Mouse (Mus musculus): ENCODE data around the gene Gpr183.

Gene Gpr183

DNA sequence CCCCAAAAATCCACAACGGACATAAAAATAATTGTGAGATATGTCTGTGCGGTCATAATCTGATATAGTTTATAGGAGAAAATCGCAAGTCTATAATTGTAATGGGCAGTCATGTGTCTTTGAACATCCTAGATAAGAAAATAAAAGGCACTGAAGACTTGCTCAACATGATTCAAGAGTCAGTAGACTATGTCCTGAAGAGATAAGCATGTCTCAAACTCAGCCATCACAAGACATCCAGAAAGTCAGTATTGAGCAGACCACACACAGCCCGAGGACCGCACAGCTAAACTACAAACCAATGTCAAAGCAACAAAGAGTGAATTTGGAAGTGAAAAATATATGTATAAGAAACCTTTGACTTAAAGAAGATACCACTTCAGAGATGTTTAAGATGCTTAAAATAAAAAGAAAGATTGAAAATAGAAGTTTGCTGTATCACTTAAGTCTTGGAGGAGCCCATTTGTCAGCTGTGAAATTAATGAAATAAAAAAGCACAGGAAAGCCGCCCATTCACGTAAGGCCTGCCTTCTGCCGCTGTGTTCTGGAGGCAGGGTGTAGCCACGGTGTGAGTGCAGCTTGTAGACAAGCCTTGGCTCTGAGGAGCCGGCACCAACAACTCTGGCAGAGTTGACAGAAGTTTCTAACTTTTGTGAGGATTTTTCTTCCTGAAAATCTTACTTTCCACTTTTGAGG, 7.7 kb downstream of the Gpr183 start:
- DNase-seq (ENCODE audit: low read depth, low spot score), result no peak

DNA sequence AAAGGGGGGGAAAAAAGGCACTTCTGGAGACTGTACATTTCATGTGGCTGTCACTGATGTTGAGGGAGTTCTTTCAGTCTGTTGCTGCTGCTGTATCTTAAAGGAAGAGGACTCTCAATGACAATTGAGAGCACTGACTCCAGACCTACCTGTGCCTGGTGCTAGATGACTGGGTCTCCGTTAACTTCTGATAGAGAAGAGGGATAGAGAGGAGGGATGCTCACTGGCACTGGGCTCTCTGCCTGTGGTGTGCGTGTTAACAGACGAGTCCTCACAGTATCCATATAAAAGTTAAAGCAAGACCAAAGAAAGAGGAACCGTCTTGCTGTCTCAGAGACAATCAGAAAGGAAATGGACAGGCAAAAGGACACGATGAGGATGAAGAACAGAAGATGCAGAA, 8.7 kb downstream of the Gpr183 start:
- no peak for DNase-seq (ENCODE audit: low read depth, low spot score)

GRCm38 (mm10) chr14:121955176-121955795, 9.7 kb downstream of the Gpr183 start:
- no peak for DNase-seq (ENCODE audit: low read depth, low spot score)

DNA sequence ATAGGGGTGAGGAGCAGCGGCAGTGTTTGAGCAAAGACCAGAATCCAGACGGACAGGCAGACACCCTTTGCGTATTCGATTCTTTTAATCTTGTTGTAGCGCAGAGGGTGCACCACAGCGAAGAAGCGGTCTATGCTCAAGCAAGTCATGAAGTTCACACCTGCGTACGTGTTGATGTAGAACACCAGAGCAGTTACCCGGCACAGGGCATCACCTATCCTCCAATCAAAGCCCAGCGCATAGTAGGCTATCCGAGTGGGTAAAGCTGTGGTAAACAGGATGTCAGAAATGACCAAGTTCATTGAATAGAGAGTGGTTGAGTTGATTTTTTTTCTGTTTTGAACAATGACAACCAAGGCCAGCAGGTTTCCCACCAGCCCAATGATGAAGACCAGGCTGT, 10.4 kb downstream of the Gpr183 start:
- no peak for DNase-seq (ENCODE audit: low read depth, low spot score)

DNA sequence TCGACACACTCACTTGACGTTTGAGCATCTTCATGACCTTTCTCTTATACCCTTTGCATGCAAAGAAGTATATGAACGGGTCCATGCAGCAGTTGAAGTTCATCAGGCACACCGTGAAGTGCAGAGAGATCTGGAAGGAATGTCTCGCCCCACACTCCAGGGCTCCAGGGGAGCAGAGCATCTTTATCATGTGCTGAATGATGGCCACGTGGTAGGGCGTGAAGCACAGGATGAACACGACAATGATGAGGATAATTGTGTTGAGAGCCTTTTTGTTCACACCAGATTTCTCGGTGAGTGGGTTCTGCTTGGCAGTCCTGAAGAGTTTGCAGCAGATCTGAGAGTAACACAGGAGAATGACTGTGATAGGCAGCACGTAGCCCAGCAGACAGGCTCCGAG, 10.9 kb downstream of the Gpr183 start:
- DNase-seq (ENCODE audit: low read depth, low spot score), result no peak

GRCm38 (mm10) chr14:121952046-121952400, 13.0 kb downstream of the Gpr183 start:
- DNase-seq (ENCODE audit: low read depth, low spot score), result no peak

DNA sequence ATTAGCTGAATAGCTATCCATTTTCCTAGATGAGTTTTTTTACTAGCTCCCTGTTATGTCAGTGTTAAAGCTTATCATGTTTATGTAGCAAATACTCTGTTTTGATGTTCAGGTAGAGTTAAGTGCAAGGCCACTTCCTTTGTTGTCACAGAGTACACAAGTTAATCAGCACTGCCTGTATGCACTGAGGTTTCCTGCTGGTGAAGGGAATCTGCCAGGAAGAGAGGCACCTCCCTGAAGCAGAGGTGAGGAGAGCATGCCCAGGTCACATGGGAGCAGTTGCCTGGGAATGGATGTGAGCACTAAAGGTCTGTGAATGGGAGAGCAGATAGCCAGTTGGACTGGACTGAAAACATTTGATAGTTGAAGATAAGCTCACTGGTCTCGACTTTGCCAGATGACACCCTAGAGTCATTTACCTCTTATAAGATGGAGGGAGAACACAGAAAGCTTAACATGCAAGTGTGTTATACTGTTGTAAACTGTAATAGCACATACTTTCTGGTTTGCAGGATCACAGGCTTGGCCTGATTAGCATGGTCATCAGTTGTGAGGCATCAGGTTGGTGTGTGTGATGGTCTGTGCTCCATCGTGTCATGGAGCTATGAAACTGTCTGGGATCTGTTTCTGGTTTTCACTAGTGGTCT, 13.5 kb downstream of the Gpr183 start:
- DNase-seq (ENCODE audit: low read depth, low spot score), result no peak

- no peak for DNase-seq (ENCODE audit: low read depth, low spot score)
Observed at GRCm38 (mm10) chr14:121949897-121950296, 15.1 kb downstream of the Gpr183 start.

- no peak for DNase-seq (ENCODE audit: low read depth, low spot score)
Observed at GRCm38 (mm10) chr14:121949436-121949835, 15.6 kb downstream of the Gpr183 start.

GRCm38 (mm10) chr14:121947966-121948365, 17.0 kb downstream of the Gpr183 start:
- no peak for DNase-seq (ENCODE audit: low read depth, low spot score)

DNA sequence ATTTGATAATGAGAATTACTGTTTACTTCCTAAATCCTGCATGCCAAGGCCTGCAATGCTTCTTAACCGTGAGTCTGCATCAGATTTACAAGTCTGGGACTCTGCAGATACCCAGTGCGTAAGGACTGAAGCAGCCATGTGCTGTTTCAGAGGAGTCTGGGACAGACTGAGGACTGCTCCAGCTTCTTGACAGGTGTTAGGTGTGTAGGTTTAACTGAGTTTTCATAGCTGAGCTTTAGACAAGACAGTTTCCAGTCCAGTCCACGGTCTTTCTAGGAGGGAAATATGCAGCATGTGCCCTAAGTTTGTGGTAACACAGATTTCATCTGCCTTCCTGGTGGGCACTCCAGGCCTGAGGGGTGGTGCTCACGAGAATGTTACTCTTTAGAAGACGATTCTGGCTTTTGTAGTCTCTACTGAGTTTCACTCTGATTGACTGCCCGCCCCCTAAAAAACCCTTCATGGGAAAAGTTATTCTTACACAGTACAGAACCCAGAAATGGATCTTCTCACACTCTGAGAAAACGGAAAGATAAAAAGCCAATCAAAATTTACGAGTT, 17.7 kb downstream of the Gpr183 start:
- DNase-seq (ENCODE audit: low read depth, low spot score), result no peak

GRCm38 (mm10) chr14:121946728-121947127, 18.3 kb downstream of the Gpr183 start:
- DNase-seq (ENCODE audit: low read depth, low spot score), result peak; percentile 75

DNA sequence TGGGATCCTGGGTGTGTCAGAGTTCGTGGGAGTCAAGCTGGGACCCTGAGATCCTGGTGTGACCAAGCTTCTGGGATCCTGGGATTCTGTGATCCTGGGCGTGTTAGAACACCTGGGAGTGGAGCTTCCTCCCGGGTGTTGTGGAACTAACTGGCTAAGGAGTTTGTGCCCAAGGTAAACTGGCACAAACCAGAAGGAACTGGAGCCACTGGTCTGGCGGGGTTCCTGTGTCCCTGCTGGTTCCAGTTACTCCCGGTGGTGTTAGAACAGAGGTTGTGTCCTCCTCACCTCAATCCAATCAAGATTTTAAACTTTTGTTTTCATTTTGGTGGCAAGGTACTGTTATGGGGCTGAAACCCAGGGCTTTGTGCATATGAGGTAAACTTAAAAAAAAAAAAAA, 18.9 kb downstream of the Gpr183 start:
- DNase-seq (ENCODE audit: low read depth, low spot score), result peak; percentile 87

DNA sequence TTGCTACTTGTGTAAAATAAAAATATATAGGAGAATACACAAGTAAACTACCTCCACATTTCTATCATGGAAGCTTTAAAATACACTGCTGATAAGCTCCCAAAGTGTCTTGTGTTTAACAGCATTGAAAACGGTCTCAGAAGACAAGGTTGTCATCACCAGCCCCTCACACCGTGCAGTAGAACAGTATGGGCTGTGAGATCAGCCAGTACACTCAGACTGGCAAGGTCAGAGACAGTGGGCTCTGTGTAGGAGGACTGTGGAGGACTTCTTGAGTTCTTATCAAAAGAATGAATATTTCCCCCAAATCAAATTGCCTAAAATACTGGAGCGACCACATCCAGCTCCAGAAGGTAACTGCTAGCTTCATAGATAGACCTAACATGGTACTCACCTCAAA, 25.4 kb downstream of the Gpr183 start:
- DNase-seq (ENCODE audit: low read depth, low spot score), result no peak

GRCm38 (mm10) chr14:121938256-121939191, 26.5 kb downstream of the Gpr183 start:
- no peak for DNase-seq (ENCODE audit: low read depth, low spot score)

GRCm38 (mm10) chr14:121937601-121938255, 27.3 kb downstream of the Gpr183 start:
- DNase-seq (ENCODE audit: low read depth, low spot score), result no peak

GRCm38 (mm10) chr14:121936856-121937255, 28.1 kb downstream of the Gpr183 start:
- DNase-seq (ENCODE audit: low read depth, low spot score), result no peak

DNA sequence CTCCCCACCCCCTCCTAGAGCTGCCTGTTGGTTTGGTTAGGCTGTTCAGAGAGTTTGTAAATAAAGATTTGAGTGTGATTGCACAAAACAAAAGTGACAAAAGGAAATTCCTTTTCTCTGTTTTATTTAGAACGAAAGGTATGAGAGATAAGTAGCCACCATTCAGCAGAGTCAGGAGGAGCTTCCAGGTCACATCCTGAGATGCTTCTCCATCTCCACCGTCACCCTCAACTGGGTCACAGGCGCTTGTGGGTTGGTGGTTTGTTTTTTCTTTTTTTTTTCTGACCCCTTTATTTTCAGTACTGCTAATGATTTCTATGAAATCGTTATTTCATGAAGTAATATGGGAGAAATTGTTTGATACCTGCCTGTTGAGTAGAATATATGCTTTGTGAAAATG, 28.6 kb downstream of the Gpr183 start:
- DNase-seq (ENCODE audit: low read depth, low spot score), result no peak

- DNase-seq (ENCODE audit: low read depth, low spot score), result no peak
Observed at GRCm38 (mm10) chr14:121934597-121934946, 30.4 kb downstream of the Gpr183 start.

DNA sequence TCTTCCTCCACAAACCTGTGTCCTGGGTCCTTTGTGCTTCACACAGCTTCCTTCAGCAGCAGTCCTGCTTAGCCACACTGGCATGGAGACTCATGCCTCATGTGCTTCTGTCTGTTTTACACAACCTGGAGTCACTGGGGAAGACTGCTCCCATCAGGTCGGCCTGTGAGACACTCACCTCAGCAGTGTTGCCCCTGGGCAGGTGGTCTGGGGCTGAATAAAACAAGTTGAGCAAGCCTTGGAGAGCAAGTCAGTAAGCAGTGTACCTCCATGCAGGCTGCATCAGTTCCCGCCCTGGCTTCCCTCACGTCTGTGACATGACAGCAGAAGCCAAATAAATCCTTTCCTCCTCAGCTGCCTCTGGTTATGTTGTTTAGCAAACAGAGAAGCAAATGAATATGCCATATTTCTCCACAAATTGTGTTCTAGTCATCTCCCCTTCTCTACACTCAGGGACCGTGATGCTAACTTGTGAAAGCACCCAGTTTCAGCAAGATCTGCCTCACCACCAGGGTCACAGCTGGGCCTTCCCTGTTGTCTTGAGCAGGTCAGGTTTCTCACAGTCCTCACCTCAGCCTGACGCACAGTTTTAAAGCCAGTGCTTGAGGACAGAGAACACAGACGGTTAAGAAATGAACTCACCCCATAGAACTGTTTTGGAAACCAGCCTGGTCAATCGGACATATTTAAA, 30.9 kb downstream of the Gpr183 start:
- no peak for DNase-seq (ENCODE audit: low read depth, low spot score)

DNA sequence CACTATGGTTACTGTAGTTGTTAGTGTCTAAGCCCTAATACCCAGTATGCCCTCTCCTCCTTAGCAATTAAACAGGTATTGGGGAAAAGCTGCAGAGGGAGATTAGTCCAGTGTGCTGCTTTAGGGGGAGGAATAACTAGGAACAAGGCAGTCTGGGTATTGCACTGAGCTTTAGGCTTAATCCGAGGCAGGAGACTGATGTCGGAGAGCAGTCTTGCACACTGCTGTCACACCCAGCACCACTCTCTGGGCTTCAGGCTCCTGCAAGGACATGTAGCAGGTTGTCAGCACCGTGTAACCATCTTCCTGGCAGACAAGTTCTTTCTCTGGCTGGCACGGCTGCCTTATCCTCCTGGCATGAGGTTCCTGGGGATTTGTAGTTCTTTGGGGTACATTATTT, 32.8 kb downstream of the Gpr183 start:
- no peak for DNase-seq (ENCODE audit: low read depth, low spot score)
